Mouse (Mus musculus) lung, postnatal 4 days (tissue): ENCODE measurements around the gene Dennd4c.

Experiments used
- DNase-seq, 2 experiments: peaks; one replicate each; pipeline ENCODE4 v3.0.0; 2021

The Dennd4c gene

GRCm38 (mm10) chr4:86885790-86886159 is 137.4 kb downstream of the Dennd4c start:
- DNase-seq: no peak

DNA sequence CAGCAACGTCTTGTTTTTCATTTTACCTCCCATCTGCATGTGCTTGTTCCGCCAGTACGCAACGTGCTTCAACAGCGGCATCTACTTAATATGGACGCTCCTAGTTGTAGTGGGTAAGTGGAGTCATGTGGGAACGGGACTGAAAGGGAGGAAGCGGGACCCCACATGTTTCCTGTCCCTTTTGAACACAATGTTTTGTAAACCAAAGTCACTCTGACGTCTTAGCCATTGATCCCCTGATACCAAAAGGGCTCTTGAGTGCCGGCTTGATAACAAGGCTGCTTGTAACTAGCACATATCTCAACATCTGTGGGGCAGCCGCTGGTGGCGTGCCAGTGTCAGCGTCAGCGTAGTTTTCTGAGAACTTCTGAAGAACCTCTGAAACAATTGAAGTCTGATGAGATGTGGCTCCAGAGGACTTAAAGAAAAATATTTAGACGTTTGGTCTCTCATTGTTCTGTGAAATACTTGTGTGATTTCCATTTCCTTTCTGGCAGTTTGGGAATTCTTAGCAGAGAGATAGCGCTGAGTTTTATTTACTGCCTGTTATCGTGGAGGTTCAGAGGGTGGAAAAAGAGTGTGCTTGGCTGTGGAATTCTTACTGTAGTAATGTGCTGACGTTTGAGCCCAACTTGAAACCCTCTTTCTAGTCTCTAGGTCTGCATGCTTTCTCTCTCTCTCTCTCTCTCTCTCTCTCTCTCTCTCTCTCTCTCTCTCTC is 138.0 kb downstream of the Dennd4c start:
- peak; percentile 84 to 91 for DNase-seq

DNA sequence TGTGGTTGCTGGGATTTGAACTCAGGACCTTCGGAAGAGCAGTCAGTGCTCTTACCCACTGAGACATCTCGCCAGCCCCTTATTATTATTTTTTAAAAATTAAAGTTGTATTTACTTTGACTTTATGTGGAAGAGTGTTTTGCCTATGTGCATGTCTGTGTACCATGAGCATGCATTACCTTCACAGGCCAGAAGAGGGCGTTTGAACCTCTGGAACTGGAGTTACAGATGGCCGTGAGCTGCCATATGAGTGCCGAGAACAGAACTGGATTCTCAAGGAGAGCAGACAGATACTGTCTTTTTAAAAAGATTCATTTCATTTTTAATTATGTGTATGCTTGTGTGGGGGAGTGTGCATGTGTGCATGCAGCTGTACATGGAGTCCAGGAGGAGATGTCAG is 139.5 kb downstream of the Dennd4c start:
- no peak for DNase-seq

- DNase-seq: peak in 1 of 2 experiments; percentile 57
Measured at GRCm38 (mm10) chr4:86897411-86897810, 149.1 kb downstream of the Dennd4c start.

- DNase-seq: peak; percentile 52 to 63
Measured at GRCm38 (mm10) chr4:86898791-86899474, 150.6 kb downstream of the Dennd4c start.
